Mouse (Mus musculus) left cerebral cortex, postnatal 25 days (tissue): ENCODE measurements around the gene Galk2. TPM values are rescaled to one million over a fixed set of nuclear protein-coding genes. Genes with fewer than 3 reads are reported as not detected.

Source experiments
- DNase-seq, 2 experiments: peaks; one replicate each; pipeline ENCODE4 v3.0.0; 2022; ENCODE audit warnings: low spot score in 2 of 2, mixed read lengths in 1 of 2
- intact Hi-C: fragments of 180-260 bp; cut with DNase I; formaldehyde crosslinking; loops from one replicate; pipeline ENCODE4 v1.15.1; 2025
- total RNA-seq, 2 experiments: library from RNA; stranded (reverse); gene quantifications; 2 replicates each; pipeline ENCODE4 v1.2.3; 2021

Gene Galk2
- total RNA-seq, 2 experiments from 2014 or later: 25.7 to 27.2 TPM

- DNase-seq: no peak
- intact Hi-C loops: no loop called here
These were observed 75.1 kb downstream of the Galk2 start for GRCm38 (mm10) chr2:125933977-125934376.

- DNase-seq: no peak
- intact Hi-C loops: no loop called here
These were observed 77.5 kb downstream of the Galk2 start for GRCm38 (mm10) chr2:125936396-125936795.

GRCm38 (mm10) chr2:125938993-125939642, 80.2 kb downstream of the Galk2 start:
- intact Hi-C loops: no loop called here
- DNase-seq: no peak

- peak in 1 of 2 experiments; percentile 55 for DNase-seq
- intact Hi-C loops: no loop called here
These were observed 82.3 kb downstream of the Galk2 start for GRCm38 (mm10) chr2:125941111-125941785.

- no peak for DNase-seq
- intact Hi-C loops: no loop called here
These were observed 84.4 kb downstream of the Galk2 start for GRCm38 (mm10) chr2:125943301-125943700.

GRCm38 (mm10) chr2:125948195-125948594, 89.3 kb downstream of the Galk2 start:
- DNase-seq: peak in 1 of 2 experiments; percentile 64
- intact Hi-C loops: no loop called here

- intact Hi-C loops: no loop called here
- DNase-seq: no peak
These were observed 109.9 kb downstream of the Galk2 start for GRCm38 (mm10) chr2:125968811-125969210.

- intact Hi-C loops: no loop called here
- DNase-seq: no peak
These were observed 114.3 kb downstream of the Galk2 start for GRCm38 (mm10) chr2:125973207-125973606.

- no peak for DNase-seq
- intact Hi-C loops: no loop called here
These were observed 116.3 kb downstream of the Galk2 start for GRCm38 (mm10) chr2:125975206-125975605.

GRCm38 (mm10) chr2:125975808-125976345, 117.0 kb downstream of the Galk2 start:
- DNase-seq: no peak

GRCm38 (mm10) chr2:126002291-126002690, 143.4 kb downstream of the Galk2 start:
- DNase-seq: no peak
- intact Hi-C loops: no loop called here

More at GRCm38 (mm10) chr2:125975808-125976345, 117.0 kb downstream of the Galk2 start:
- intact Hi-C loops: no loop called here

- intact Hi-C loops: loop anchor here (5.0 kb wide), 3 partner anchors 241 to 516 kb away; no protein-coding TSS in a partner anchor
These were observed 147.2 kb downstream of the Galk2 start for GRCm38 (mm10) chr2:126006088-126006487.

GRCm38 (mm10) chr2:126006742-126007141, 147.8 kb downstream of the Galk2 start:
- intact Hi-C loops: loop anchor here (5.0 kb wide), 3 partner anchors 241 to 516 kb away; no protein-coding TSS in a partner anchor

More at GRCm38 (mm10) chr2:126006088-126006487, 147.2 kb downstream of the Galk2 start:
- peak; percentile 61 to 74 for DNase-seq

GRCm38 (mm10) chr2:126014989-126015710, 156.2 kb downstream of the Galk2 start:
- intact Hi-C loops: no loop called here
- DNase-seq: no peak

More at GRCm38 (mm10) chr2:126006742-126007141, 147.8 kb downstream of the Galk2 start:
- DNase-seq: no peak

- intact Hi-C loops: no loop called here
- DNase-seq: no peak
These were observed 157.0 kb downstream of the Galk2 start for GRCm38 (mm10) chr2:126015763-126016473.

- intact Hi-C loops: no loop called here
- DNase-seq: no peak
These were observed 172.4 kb downstream of the Galk2 start for GRCm38 (mm10) chr2:126031186-126031900.

GRCm38 (mm10) chr2:126033114-126033972, 174.4 kb downstream of the Galk2 start:
- intact Hi-C loops: no loop called here
- DNase-seq: peak; percentile 29
